Mouse (Mus musculus): ENCODE measurements around the gene Ube2k. TPM values are rescaled to one million over a fixed set of nuclear protein-coding genes. Genes with fewer than 3 reads are reported as not detected.

Ube2k gene
- polyA plus RNA-seq (2016; fragmentation: Nextera tagmentation; extraction: Ambion mirVana) = 182 and 190 TPM in 2 replicates

- Histone ChIP-seq H3K4me3 (peak within 1 kb of the TSS; percentile 96), H3K27ac (peak within 1 kb of the TSS; percentile 99), H3K4me1 (replicated peaks) (peaks cover 18% of the 10 kb centered on the region), H3K36me3 (peaks cover 18% of the 10 kb centered on the region; the same call in 1 of the 2 replicates), H3K27me3 (ENCODE audit: insufficient read depth, poor library complexity, severe bottlenecking) (no peaks in the 10 kb centered on the region), H3K9me3 (no peaks in the 10 kb centered on the region)
- peak; percentile 95 for DNase-seq (ENCODE audit: low spot score)
- WGBS = under 1% methylated on average over 66 of the region's 66 CpGs
Observed at GRCm38 (mm10) chr5:65536751-65537419, at the start of gene Ube2k, which contains the start of gene Smim14. Ube2k (plus strand) TSS chr5:65537233. Smim14 (minus strand) TSS chr5:65537184.

- 89% methylated on average over 10 of the region's 10 CpGs for WGBS
- H3K9me3 ChIP-seq = no peaks in the 10 kb centered on the region
- no peak for DNase-seq (ENCODE audit: low spot score)
Observed at GRCm38 (mm10) chr5:65487381-65487780, 49.7 kb upstream of the Ube2k start.

GRCm38 (mm10) chr5:65488725-65489124 lies 48.3 kb upstream of the Ube2k start:
- no peaks in the 10 kb centered on the region for H3K9me3 ChIP-seq
- no peak overlapping the region for H3K4me3 ChIP-seq
- WGBS = 89% methylated on average over 7 of the region's 7 CpGs
- no peak for DNase-seq (ENCODE audit: low spot score)
- peaks cover 21% of the 10 kb centered on the region for H3K4me1 ChIP-seq (replicated peaks)
- H3K27ac ChIP-seq = no peak overlapping the region
- no peaks in the 10 kb centered on the region for H3K36me3 ChIP-seq
- H3K27me3 ChIP-seq (ENCODE audit: insufficient read depth, poor library complexity, severe bottlenecking) = no peaks in the 10 kb centered on the region; the same call in 1 of the 2 replicates

More at GRCm38 (mm10) chr5:65487381-65487780, 49.7 kb upstream of the Ube2k start:
- Histone ChIP-seq H3K27ac (no peak overlapping the region), H3K4me1 (replicated peaks) (peaks cover 14% of the 10 kb centered on the region), H3K27me3 (ENCODE audit: insufficient read depth, poor library complexity, severe bottlenecking) (no peaks in the 10 kb centered on the region), H3K4me3 (no peak overlapping the region), H3K36me3 (no peaks in the 10 kb centered on the region)

GRCm38 (mm10) chr5:65489830-65490229 lies 47.2 kb upstream of the Ube2k start:
- H3K4me3 ChIP-seq = no peak overlapping the region
- DNase-seq (ENCODE audit: low spot score) = no peak
- peaks cover 21% of the 10 kb centered on the region for H3K4me1 ChIP-seq (replicated peaks)
- no peak overlapping the region for H3K27ac ChIP-seq
- 92% methylated on average over 4 of the region's 4 CpGs for WGBS
- no peaks in the 10 kb centered on the region for H3K36me3 ChIP-seq
- H3K27me3 ChIP-seq (ENCODE audit: insufficient read depth, poor library complexity, severe bottlenecking) = peaks cover 3% of the 10 kb centered on the region; the same call in 1 of the 2 replicates
- no peaks in the 10 kb centered on the region for H3K9me3 ChIP-seq

GRCm38 (mm10) chr5:65491767-65492715 lies 45.0 kb upstream of the Ube2k start:
- Histone ChIP-seq H3K27me3 (ENCODE audit: insufficient read depth, poor library complexity, severe bottlenecking) (peaks cover 3% of the 10 kb centered on the region; the same call in 1 of the 2 replicates), H3K36me3 (no peaks in the 10 kb centered on the region), H3K27ac (peak overlapping the region; percentile 96), H3K4me1 (replicated peaks) (peaks cover 18% of the 10 kb centered on the region), H3K9me3 (no peaks in the 10 kb centered on the region), H3K4me3 (peak overlapping the region; percentile 88)
- DNase-seq (ENCODE audit: low spot score) = peak; percentile 73
- WGBS = under 1% methylated on average over 57 of the region's 57 CpGs

- WGBS = under 1% methylated on average over 69 of the region's 69 CpGs
- H3K27ac ChIP-seq = peak within 1 kb of the TSS; percentile 96
- no peaks in the 10 kb centered on the region for H3K36me3 ChIP-seq
- peaks cover 3% of the 10 kb centered on the region; the same call in 1 of the 2 replicates for H3K27me3 ChIP-seq (ENCODE audit: insufficient read depth, poor library complexity, severe bottlenecking)
- no peaks in the 10 kb centered on the region for H3K9me3 ChIP-seq
- peak within 1 kb of the TSS; percentile 88 for H3K4me3 ChIP-seq
- peak; percentile 88 for DNase-seq (ENCODE audit: low spot score)
- H3K4me1 ChIP-seq (replicated peaks) = peaks cover 18% of the 10 kb centered on the region
Observed at GRCm38 (mm10) chr5:65492716-65493531, 44.1 kb upstream of the Ube2k start, which contains the start of gene Gm43552. Gm43552 (minus strand) TSS chr5:65492833.

GRCm38 (mm10) chr5:65500231-65500630 lies 36.8 kb upstream of the Ube2k start:
- WGBS = 89% methylated on average over 7 of the region's 7 CpGs
- no peak overlapping the region for H3K27ac ChIP-seq
- H3K36me3 ChIP-seq = no peaks in the 10 kb centered on the region
- no peaks in the 10 kb centered on the region for H3K9me3 ChIP-seq
- no peak overlapping the region for H3K4me3 ChIP-seq
- DNase-seq (ENCODE audit: low spot score) = no peak
- no peaks in the 10 kb centered on the region for H3K27me3 ChIP-seq (ENCODE audit: insufficient read depth, poor library complexity, severe bottlenecking)
- 0 out of 2 replicates have a peak, but pooled peaks cover 2% of the 10 kb centered on the region for H3K4me1 ChIP-seq (replicated peaks)

GRCm38 (mm10) chr5:65501407-65501806 lies 35.6 kb upstream of the Ube2k start:
- H3K4me1 ChIP-seq (replicated peaks) = 0 out of 2 replicates have a peak, but pooled peaks cover 2% of the 10 kb centered on the region
- no peaks in the 10 kb centered on the region for H3K36me3 ChIP-seq
- no peak for DNase-seq (ENCODE audit: low spot score)
- H3K27me3 ChIP-seq (ENCODE audit: insufficient read depth, poor library complexity, severe bottlenecking) = no peaks in the 10 kb centered on the region
- H3K4me3 ChIP-seq = no peak overlapping the region
- 93% methylated on average over 9 of the region's 9 CpGs for WGBS
- H3K9me3 ChIP-seq = no peaks in the 10 kb centered on the region
- H3K27ac ChIP-seq = no peak overlapping the region

- H3K27me3 ChIP-seq (ENCODE audit: insufficient read depth, poor library complexity, severe bottlenecking) = no peaks in the 10 kb centered on the region
- DNase-seq (ENCODE audit: low spot score) = peak; percentile 35
- no peaks in the 10 kb centered on the region for H3K36me3 ChIP-seq
- WGBS = 12% methylated on average over 8 of the region's 8 CpGs
- H3K4me1 ChIP-seq (replicated peaks) = 0 out of 2 replicates have a peak, but pooled peaks cover 2% of the 10 kb centered on the region
- 0 out of 2 replicates have a peak overlapping the region, but pooled peaks have one; percentile 23 for H3K4me3 ChIP-seq
- H3K9me3 ChIP-seq = no peaks in the 10 kb centered on the region
- H3K27ac ChIP-seq = no peak overlapping the region
Observed at GRCm38 (mm10) chr5:65505786-65506185, 31.2 kb upstream of the Ube2k start.

GRCm38 (mm10) chr5:65508395-65508794 lies 28.6 kb upstream of the Ube2k start:
- Histone ChIP-seq H3K27me3 (ENCODE audit: insufficient read depth, poor library complexity, severe bottlenecking) (no peaks in the 10 kb centered on the region), H3K4me1 (replicated peaks) (0 out of 2 replicates have a peak, but pooled peaks cover 2% of the 10 kb centered on the region), H3K27ac (no peak overlapping the region), H3K4me3 (no peak overlapping the region), H3K9me3 (no peaks in the 10 kb centered on the region), H3K36me3 (no peaks in the 10 kb centered on the region)
- DNase-seq (ENCODE audit: low spot score) = no peak
- WGBS = 82% methylated on average over 8 of the region's 8 CpGs

GRCm38 (mm10) chr5:65513506-65513905 lies 23.5 kb upstream of the Ube2k start:
- WGBS = 87% methylated on average over 3 of the region's 3 CpGs
- no peak overlapping the region for H3K27ac ChIP-seq
- H3K36me3 ChIP-seq = no peaks in the 10 kb centered on the region
- no peaks in the 10 kb centered on the region for H3K9me3 ChIP-seq
- H3K4me3 ChIP-seq = no peak overlapping the region
- DNase-seq (ENCODE audit: low spot score) = no peak
- 0 out of 2 replicates have a peak, but pooled peaks cover 3% of the 10 kb centered on the region for H3K4me1 ChIP-seq (replicated peaks)
- H3K27me3 ChIP-seq (ENCODE audit: insufficient read depth, poor library complexity, severe bottlenecking) = no peaks in the 10 kb centered on the region
